Mouse (Mus musculus) left cerebral cortex, adult 2 months (tissue): ENCODE results near the gene Frg2f1. TPM values are rescaled to one million over a fixed set of nuclear protein-coding genes. Genes with fewer than 3 reads are reported as not detected.
A peak's percentile ranks its signal among the peaks of the same experiment; 100 is the strongest.

Experiments
- DNase-seq, 2 experiments: peaks; one replicate each; pipeline ENCODE4 v3.0.0; 2021 to 2022; ENCODE audit warnings: low spot score in 2 of 2, mixed read lengths in 1 of 2; ENCODE audit errors: extremely low spot score in 1 of 2
- H3K27ac ChIP-seq: fragments of 200-600 bp; 2 replicates; pipeline ENCODE4 v1.8.1; 2022
- H3K4me3 ChIP-seq: fragments of 200-600 bp; 2 replicates; pipeline ENCODE4 v1.8.1; 2022
- CTCF ChIP-seq: fragments of 200-600 bp; IDR thresholded peaks from 2 replicates; pipeline ENCODE4 v1.8.1; 2022; ENCODE audit warnings: antibody characterized with exemption, mild to moderate bottlenecking, moderate library complexity
- intact Hi-C: fragments of 180-260 bp; cut with DNase I; formaldehyde crosslinking; loops from one replicate; pipeline ENCODE4 v1.15.1; 2025
- total RNA-seq, 2 experiments: library from RNA; stranded (reverse); gene quantifications; 2 replicates each; pipeline ENCODE4 v1.2.3; 2021

The Frg2f1 gene
- total RNA-seq, 2 experiments from 2014 or later = 21.4 to 22.5 TPM

DNA sequence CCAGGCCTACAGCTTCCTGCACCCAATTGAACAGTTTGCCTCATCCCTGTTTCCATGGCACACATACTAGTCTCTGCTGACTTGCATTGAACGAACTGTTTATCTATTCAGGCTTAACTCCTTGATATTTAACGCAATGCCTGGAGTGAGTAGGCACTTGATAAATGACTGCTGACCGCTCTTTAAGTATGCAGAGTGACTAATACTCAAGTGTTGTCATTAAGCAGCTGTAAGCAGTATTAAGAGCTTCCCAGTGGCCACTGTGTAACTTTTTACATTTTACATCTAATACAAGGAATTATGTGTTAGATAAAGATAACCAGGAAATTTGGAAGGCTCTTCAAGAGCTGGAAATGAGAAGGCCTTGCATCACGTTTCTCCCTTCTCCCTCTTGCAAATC, 4.2 kb downstream of the Frg2f1 start:
- no peak for TF ChIP-seq CTCF
- no peak overlapping the region for H3K4me3 ChIP-seq
- no peak for DNase-seq
- intact Hi-C loops = loop anchor here (5.0 to 10.0 kb wide), 2 partner anchors 240 to 293 kb away; partner anchors contain the start of gene Ybx1
- H3K27ac ChIP-seq = no peak overlapping the region

DNA sequence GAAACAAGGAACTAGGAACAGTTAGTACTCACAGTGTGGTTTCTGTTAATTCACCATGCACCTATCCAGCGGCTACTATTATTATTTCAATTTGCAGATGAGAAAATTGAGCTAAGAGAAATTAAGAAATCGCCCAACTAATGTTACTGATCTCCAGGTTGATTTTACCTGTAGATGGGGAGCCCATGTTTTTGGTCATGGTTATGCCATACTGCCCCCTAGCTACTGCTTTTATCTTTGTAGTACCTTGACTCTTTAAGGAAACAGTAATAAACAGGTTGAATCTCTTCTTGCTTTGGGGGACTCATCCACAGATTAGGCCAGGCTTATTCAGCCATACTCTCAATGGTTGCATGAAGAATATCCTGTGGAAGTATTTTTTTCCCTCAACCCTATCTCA, 7.5 kb downstream of the Frg2f1 start:
- intact Hi-C loops = loop anchor here (10.0 kb wide), 1 partner anchor 237 kb away; the partner anchor contains the start of gene Ybx1
- peak; percentile 58 for TF ChIP-seq CTCF
- no peak for DNase-seq
- Histone ChIP-seq H3K27ac (no peak overlapping the region), H3K4me3 (no peak overlapping the region)

- no peak overlapping the region for H3K27ac ChIP-seq
- no peak for DNase-seq
- intact Hi-C loops = no loop called here
- no peak for TF ChIP-seq CTCF
- no peak overlapping the region for H3K4me3 ChIP-seq
Measured at GRCm38 (mm10) chr4:119526329-119526845, 12.9 kb downstream of the Frg2f1 start.

DNA sequence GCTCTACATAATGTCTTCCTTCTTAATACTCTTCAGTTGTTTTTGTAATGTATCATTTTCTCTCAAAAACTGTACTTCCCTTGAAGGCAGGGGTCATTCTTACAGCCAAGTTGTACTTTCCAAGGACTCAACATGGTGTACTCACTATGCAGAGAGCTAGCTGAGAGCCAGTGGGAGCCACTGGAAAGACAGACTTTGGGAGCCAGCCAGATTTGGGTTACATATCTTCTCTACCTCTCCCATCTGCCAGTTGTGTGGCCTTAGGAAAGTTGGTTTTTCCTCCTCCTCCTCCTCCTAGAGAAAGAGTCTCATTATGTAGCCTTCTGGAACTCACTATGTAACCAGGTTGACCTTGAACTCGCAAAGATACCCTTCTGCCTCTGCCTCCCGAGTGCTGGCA, 14.9 kb downstream of the Frg2f1 start:
- Histone ChIP-seq H3K4me3 (no peak overlapping the region), H3K27ac (peak overlapping the region; percentile 28; the same call in 1 of the 2 replicates)
- no peak for DNase-seq
- intact Hi-C loops = no loop called here
- TF ChIP-seq CTCF = no peak

GRCm38 (mm10) chr4:119524010-119524409, 15.3 kb downstream of the Frg2f1 start:
- no peak for DNase-seq
- intact Hi-C loops = no loop called here
- TF ChIP-seq CTCF = no peak
- no peak overlapping the region for H3K4me3 ChIP-seq
- no peak overlapping the region for H3K27ac ChIP-seq

DNA sequence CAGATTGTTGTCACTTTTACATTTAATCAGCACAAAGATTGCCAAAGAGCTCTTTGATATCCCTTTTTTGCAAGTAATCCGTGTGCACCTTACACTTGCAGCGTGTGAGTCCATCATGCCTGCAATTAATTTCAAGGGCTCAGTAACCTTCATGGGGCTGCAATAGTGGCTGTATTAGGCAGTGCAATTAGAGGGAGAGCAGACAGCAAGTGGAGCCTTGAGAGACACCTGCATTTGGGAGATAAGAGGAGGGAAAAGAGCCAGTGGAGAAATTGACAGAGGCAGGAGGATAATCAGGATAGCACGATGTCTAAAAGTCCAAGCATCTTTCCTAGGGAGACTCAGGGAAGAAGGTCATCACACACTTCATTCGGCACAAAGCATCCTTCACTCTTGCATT, 15.8 kb downstream of the Frg2f1 start:
- no peak for TF ChIP-seq CTCF
- DNase-seq = no peak
- Histone ChIP-seq H3K27ac (no peak overlapping the region), H3K4me3 (no peak overlapping the region)
- intact Hi-C loops = no loop called here

DNA sequence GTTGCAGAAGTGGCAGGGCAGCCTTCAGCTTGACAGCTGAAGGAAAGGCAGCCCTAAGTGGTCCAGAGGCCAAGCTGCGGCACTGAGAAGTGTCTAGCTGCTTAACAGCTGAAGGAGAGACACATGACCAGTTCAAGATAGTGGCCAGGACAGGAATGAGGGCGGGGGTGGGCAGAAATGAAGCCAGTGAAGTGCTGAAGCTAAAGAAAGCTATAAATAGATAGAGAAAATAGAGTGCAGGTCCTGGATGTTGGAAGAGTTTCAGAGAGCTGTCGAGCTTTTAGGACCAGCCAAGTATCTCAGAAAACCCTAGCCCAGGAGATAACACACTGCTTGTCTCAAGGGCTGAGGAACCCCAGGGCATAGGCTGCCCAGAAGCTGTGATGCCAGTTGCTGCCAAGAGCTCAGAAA, 26.6 kb downstream of the Frg2f1 start:
- no peak for TF ChIP-seq CTCF
- intact Hi-C loops = no loop called here
- DNase-seq = no peak

GRCm38 (mm10) chr4:119511591-119511990, 27.7 kb downstream of the Frg2f1 start:
- no peak overlapping the region for H3K27ac ChIP-seq
- no peak for DNase-seq
- H3K4me3 ChIP-seq = no peak overlapping the region
- intact Hi-C loops = no loop called here
- TF ChIP-seq CTCF = peak; percentile 2; the same call in 1 of the 2 replicates

More for the DNA sequence above, 26.6 kb downstream of the Frg2f1 start:
- no peak overlapping the region for H3K4me3 ChIP-seq
- no peak overlapping the region for H3K27ac ChIP-seq

DNA sequence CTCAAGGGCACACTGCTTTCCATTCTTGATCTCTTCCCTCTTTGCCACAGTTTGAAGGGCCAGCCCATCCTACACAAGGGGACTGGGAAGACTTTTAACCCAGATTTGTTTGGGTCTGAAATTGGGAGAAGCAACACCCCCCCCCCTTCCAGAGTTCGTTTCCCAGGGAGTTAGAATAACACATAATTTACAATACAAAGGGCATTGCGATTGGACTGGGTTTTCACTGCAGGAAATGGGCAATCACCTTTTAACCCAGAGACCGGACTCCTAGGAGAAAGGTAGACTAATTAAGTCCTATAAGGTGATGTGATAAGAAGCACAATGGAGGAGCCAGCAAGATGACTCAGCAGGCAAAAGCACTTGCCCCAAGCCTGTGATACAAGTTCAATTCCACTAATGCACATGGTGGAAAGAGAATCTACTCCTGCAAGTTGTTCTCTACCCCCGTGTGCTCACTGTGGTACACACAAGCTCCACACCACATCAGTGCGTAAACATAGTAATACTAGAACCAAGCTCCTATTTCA, 40.9 kb downstream of the Frg2f1 start:
- TF ChIP-seq CTCF = no peak
- Histone ChIP-seq H3K27ac (no peak overlapping the region), H3K4me3 (no peak overlapping the region)
- intact Hi-C loops = no loop called here
- no peak for DNase-seq

GRCm38 (mm10) chr4:119492933-119493327, 46.4 kb downstream of the Frg2f1 start:
- no peak for DNase-seq
- intact Hi-C loops = loop anchor here (2.0 kb wide), 1 partner anchor 46 kb away; the partner anchor contains the start of gene Frg2f1
- peak overlapping the region; percentile 71; the same call in 1 of the 2 replicates for H3K27ac ChIP-seq
- TF ChIP-seq CTCF = no peak
- peak overlapping the region; percentile 65 for H3K4me3 ChIP-seq

DNA sequence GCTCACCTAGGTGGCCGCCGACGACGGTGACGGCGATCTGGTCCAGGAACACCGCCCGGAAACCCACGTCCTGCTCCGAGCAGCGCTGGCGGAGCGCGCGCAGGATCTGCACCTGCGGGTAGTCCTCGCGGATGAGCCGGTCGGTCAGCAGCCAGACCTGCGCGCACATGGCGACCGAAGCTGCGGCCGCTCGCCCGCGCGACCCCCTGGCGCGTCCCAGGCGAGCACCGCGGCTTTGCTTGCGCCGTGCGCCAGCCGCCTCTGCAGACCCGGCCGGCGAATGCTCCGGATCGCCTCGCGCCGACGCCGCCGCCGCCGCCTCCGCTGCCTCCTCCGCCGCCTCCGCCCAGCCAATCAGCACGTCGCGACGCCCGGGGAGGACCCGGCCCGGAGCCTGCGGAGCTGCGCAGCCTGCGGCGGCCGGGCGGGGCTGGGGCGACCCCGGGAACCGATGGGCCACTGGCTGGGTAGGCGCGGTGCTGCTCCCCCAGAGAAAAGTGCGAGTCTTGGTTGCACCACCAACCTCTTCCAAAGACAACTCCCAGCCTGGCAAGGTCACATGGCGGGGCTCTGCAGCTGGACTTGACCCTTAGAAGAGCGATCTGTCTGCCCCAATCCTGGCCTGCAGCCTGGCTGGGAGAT, 46.9 kb downstream of the Frg2f1 start, which contains the start of gene Rimkla:
Rimkla (minus strand) TSS at position 338 of the 642 bp plus-strand sequence.
- intact Hi-C loops = loop anchor here (2.0 kb wide), 1 partner anchor 46 kb away; the partner anchor contains the start of gene Frg2f1
- no peak for TF ChIP-seq CTCF
- peak; percentile 61 to 73 for DNase-seq
- Histone ChIP-seq H3K27ac (peak within 1 kb of the TSS; percentile 71), H3K4me3 (peak within 1 kb of the TSS; percentile 65)

- intact Hi-C loops = no loop called here
- Histone ChIP-seq H3K27ac (no peak overlapping the region), H3K4me3 (no peak overlapping the region)
- peak; percentile 46 for TF ChIP-seq CTCF
- DNase-seq = peak; percentile 27 to 30
Measured at GRCm38 (mm10) chr4:119490806-119491205, 48.5 kb downstream of the Frg2f1 start.
